Mouse (Mus musculus): ENCODE measurements around the gene Scube1.

The Scube1 gene

DNA sequence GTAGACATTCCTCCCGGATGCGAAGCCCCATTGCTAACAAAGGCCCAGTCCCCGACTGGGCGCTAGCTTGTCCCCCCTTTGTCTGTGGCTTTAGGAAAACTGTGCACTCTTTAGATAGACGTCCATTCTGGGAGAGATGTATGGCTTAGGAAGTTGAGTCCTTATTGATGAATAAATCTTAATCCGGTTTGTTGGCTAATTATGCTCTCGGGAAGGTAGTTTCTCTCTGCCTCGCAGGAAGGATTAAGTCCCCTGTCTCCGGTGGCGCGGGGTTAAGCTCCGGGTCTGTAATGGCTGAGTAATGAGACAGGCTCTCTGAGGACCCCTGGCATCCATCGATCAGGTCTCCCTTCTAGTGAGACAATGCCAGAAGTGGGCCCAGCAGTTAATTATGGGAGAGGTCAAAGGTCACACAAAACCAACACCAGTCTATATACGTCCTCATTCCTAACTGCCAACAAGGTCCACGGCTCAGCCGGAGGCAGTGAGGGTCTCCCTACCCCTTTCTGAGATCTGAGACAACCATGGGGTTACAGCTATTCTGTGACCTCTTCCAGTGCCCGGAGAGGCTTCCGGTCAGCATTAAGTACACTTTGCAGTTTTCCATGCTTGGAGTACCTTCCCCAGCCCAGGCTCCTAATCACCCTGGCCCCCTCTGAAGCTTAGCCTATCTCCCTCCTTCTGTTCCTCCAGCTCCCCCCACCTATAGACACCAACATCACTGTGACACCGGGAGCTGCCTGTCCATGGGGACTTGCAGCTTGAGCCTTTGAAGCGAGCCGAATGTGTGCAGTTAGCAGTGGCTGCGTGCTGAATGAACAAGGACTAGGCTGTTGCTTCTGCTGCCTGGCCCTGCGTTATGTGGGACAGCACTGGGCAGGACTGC is 14.7 kb downstream of the Scube1 start:
- DNase-seq (ENCODE audit: low read depth), result no peak

GRCm38 (mm10) chr15:83706528-83707199 is 18.2 kb downstream of the Scube1 start:
- DNase-seq (ENCODE audit: low read depth), result no peak

DNA sequence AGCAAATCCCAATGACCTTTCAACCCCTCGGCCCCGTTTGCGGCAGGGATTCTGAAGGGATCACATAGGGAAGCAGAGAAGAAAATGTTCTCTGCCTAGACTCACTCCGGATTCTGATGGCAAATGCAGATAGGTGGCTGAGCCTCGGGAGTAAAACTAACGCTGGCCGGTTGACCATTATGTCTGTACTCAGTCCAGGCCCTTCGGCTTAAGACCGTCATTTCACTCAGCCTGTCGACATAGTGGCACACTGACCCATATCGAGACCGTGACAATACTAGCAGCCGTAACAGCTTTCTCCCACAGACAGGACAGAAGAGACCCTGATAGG is 24.3 kb downstream of the Scube1 start:
- DNase-seq (ENCODE audit: low read depth), result no peak

GRCm38 (mm10) chr15:83699834-83700592 is 24.8 kb downstream of the Scube1 start:
- DNase-seq (ENCODE audit: low read depth), result no peak

DNA sequence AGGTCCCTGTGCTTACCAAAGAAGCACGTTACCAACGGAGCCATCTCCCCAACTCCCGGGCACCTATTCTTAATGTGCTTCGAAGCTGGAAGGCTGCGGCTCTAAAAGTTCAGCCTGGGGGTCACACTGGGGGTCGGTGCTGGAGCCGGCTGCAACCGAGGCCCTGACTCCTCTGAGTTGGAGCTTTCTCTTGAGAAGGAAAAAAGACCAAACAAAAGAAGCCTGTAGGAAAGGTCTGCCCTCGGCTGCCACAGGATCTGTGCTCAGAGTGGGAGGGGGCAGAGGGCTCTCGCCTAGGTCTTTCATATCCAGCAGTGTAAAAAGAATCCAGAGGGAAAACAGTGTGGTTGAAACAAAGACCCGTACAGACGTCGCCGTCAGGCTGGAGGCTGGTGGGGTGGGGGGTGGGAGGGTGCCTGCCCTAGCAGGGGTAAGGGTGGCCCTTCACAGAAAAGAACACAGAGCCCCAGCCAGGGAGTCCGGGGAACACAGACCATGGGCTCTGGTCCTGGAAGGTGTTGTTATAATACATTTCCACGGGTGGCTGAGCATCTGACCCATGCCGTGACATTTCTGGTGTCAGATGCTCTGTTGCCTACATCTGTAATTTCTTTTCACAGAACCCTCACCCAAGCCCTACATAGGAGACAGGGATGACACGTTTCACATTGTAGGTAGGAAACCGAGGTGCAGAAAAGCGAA is 25.5 kb downstream of the Scube1 start:
- no peak for DNase-seq (ENCODE audit: low read depth)

DNA sequence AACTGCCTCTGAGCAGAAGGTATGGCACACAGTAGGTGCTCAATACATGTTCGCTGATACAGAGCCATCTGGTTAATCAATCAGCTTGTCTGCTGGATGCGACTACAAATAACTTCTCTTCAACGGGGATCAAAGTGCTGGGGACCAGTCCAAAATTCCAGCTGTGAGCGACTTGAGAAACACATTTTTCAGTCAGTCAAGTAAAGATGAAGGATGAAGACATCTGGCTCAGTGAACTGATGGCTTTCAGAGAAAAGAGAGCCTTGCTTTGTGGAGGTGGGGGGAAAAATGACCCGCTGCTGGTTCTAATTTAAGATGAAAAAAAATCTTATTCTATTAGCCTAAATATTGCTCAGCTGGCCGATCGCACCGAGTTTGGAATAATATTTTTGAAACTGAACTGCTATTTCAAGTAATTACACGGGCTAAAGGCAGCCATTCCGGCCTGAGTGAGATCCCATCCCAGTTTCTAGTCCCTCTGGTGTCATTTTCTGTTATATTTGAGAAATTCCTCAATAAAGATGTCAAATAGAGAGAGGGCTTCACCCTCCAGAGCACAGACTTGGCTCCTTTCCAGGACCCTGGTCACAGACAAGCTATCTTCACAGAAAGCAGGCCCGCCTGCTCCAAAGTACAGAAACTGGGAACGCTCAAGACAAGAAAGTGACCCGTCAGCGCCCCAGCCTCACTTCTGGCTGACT is 28.0 kb downstream of the Scube1 start:
- DNase-seq (ENCODE audit: low read depth), result no peak

DNA sequence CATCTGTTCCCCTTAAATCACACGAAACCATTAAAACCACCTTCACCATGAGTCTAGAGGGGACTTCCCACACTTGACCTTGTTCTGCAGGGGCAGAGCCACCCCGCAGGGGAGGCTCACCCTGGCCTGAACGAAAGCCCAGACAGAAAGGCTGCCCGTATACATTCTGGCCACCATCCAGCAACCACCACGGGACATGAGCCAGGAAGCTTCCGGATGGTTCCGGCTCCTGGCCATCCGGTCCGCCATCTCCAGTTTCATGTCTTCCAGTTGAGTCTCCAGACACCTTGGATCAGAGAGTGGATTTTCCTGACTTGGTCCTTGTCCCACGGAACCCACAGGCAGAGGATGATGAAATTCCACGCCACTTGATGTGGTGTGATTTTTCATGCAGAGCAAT is 29.7 kb downstream of the Scube1 start:
- no peak for DNase-seq (ENCODE audit: low read depth)

GRCm38 (mm10) chr15:83691901-83692361 is 32.9 kb downstream of the Scube1 start:
- DNase-seq (ENCODE audit: low read depth), result no peak

DNA sequence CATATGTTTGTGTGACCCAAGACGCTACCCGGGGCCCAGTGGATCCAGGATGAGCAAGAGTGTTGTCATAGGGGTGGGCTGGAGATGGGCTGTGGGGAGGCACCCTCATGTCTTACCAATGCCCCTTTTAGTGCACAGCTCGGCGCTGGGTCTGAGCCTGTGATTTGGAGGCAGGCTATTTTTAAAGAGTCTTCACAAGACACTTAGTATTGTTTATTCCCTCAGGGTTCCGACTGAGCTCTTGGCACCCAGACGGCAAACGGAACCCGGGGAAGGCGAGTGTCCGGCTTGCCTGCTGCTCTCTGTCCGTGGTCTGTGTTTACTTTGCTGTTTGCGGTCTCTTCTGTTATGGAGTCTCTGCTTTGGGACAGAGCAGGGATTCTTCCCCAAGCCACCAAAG is 34.9 kb downstream of the Scube1 start:
- DNase-seq (ENCODE audit: low read depth), result no peak

GRCm38 (mm10) chr15:83686601-83687000 is 38.2 kb downstream of the Scube1 start:
- no peak for DNase-seq (ENCODE audit: low read depth)

DNA sequence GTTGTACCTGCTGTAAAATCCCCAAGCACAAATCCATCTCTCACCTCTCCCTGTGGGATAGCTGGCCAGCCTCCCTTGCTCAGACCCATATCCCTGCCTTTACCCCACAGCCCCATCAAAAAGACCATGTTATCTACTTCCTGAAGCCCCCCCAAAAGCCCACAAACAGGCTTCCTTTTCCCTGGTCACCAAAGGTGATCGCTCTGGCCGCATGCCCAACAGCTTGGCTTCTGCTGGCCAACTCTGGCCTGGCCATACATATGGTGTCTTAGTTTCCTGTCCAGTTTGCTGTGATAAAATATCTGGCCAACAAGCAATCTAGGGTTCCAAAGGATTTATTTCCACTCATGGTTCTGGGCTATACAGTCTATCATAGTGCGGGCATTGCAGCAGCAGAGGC is 38.9 kb downstream of the Scube1 start:
- DNase-seq (ENCODE audit: low read depth), result no peak

GRCm38 (mm10) chr15:83683051-83683561 is 41.7 kb downstream of the Scube1 start:
- DNase-seq (ENCODE audit: low read depth), result no peak

DNA sequence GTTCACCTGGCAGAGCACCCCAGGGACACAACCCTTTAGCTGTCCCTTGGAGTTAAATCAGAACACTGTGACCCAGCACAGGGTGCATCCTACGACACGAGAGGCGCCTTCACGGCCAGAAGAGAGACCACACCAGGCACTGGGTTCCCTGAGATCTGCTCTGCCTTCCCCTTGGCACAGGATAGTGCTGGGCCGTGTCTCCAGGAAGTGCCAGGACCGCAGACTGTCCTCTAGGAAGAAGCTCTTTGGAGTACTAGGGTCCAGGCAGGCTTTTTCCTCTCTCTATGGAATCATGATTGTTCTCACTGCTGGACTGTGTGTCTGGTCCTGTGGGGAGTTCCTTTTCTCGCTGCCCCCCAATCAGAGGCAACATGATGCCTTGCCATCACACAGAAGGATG is 44.5 kb downstream of the Scube1 start:
- DNase-seq (ENCODE audit: low read depth), result no peak

DNA sequence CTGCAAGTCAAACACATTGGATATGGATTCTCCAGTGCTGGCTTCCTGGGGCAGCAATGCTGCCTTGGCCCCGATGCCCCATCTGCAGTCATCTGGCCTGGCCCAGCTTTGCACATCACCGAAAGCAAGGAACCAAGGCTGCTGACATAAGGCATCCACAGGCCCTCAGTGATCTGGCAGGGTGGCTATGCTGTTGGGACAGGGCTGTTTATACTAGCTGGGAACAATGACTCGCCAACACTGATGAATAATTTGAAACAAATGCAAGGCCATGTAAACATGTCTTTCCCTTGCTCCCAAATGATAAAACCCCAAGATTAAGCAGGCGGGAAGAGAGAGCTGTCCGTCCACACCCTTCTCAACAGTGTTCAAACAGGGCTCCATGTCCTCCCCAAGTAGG is 45.1 kb downstream of the Scube1 start:
- DNase-seq (ENCODE audit: low read depth), result no peak

DNA sequence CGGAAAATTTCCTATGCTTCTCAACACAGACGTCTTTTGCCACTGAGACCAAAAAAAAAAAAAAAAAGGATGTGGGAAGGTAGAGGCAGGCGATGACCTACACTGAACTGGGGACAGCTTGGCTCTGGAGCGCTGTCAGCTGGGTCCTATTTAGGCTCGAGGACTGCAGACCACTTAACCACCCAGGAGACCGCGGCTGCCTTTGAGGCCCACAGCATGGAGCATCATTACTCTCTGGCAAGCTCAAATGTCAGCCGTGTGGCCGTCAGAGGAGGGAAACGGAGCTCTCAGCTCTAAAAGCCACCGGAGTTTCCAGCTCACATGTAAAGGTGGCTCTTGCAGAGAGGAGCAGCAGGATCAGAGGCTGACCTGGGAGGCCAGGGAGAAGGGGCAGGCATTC is 46.2 kb downstream of the Scube1 start:
- DNase-seq (ENCODE audit: low read depth), result no peak

DNA sequence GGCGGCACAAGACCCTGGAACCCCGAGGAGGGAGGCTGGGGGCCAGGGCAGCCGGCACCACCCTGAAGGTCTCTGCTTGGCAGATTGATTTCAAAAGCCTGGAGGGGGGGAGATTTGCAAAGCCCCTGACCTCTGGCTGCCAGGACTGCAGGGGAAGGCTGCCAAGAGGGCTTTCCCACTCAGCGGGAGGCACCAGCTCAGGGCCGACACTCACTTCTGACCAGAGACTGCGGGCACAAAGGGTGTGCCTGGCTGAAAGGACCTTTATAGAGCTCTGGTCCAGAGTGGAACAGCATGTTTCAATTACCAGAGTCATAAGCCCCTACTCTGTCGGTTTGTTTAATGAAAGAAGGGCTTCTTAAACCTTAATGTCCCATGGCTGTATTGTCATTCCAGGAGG is 46.7 kb downstream of the Scube1 start:
- no peak for DNase-seq (ENCODE audit: low read depth)

DNA sequence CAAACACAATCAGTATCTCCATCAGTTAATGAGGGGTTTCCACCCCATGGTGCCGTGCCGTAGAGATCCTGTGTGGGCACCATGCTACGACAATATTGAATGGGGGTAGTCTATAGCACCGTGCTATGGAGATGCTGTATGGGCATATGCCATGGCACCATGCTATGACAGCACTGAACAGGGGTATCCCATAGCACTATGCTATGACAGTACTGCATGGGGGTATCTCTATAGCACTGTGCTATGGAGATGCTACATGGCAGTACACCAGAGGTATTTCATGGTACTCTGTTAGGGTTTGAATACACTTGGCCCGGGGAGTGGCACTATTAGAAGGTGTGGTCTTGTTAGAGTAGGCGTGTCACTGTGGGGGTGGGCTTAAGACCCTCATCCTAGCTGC is 47.7 kb downstream of the Scube1 start:
- DNase-seq (ENCODE audit: low read depth), result no peak

- DNase-seq (ENCODE audit: low read depth), result no peak
These were observed 48.5 kb downstream of the Scube1 start for GRCm38 (mm10) chr15:83676286-83676685.

DNA sequence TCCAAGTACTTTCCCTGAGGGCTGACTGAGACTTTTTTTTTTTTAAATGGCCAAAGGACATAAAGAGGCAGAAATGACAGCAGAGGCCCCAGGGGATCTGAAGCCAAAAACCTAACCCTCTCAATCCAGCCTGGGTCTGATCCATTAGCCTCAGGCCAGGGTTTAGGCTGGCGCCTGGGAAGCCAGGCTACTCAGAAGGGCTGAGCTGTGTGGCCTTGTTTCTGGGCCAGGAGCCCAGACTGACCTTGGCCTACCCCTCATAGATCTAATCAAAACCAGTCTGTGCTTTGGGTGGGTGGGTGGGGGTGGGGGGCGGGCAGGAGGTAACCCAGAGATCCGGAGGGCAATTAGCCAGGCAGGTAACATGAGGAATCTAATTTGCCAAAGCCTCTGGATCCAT is 51.2 kb downstream of the Scube1 start:
- DNase-seq (ENCODE audit: low read depth), result no peak

DNA sequence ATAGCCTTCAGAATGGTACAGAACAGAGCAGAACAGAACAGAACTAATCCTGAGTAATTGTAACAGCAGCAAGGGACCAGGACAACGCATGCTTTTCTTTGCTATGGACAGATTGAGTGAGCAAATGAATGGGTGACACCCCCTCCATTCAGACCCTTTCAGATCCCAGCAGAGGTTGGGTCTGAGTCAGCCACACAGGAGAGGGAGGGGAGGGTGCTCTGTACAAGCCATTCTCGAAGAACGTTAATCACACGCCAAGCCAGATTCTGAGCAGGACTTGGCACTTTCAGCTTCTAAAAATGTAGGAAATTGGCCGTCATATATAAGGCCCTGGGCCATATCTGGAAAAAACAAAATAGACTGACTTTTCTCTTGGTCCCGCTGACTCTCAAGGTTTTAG is 57.3 kb downstream of the Scube1 start:
- DNase-seq (ENCODE audit: low read depth), result no peak

GRCm38 (mm10) chr15:83666418-83666817 is 58.4 kb downstream of the Scube1 start:
- no peak for DNase-seq (ENCODE audit: low read depth)
